In genomic region chr12:4189060-4189447, GRCm38 (mm10) we compare ENCODE assay signal across 8 mouse cellular contexts. TPM values are rescaled to one million over a fixed set of nuclear protein-coding genes. Genes with fewer than 3 reads are reported as not detected.
DNase-seq lines count a peak whose midpoint lies in the region; ATAC-seq and TF ChIP-seq lines count a peak whose summit lies in the region.

No protein-coding gene starts in this region.

- H3K4me1 ChIP-seq in kidney, postnatal 0 days (replicated peaks; ENCODE audit: insufficient read depth, low read length) = peaks cover 20% of the 10 kb centered on the region
- H3K4me1 ChIP-seq in ES-E14 (ENCODE audit: control insufficient read depth in 2 of 2, insufficient read depth in 2 of 2, low read length in 2 of 2, poor library complexity in 1 of 2) = peaks cover 3 to 12% of the 10 kb centered on the region in 2 experiments; a peak in 3 of 4 replicates
- H3K4me1 ChIP-seq in embryonic facial prominence, embryonic 10.5 days = peaks cover 55% of the 10 kb centered on the region

- no peak overlapping the region for H3K27ac ChIP-seq in kidney, postnatal 0 days
- H3K27ac ChIP-seq in ES-E14 (ENCODE audit: insufficient read depth, low read depth, low read length, poor library complexity, severe bottlenecking) = peak overlapping the region; percentile 67; the same call in 1 of the 2 replicates
- peak overlapping the region; percentile 77; the same call in 1 of the 2 replicates for H3K27ac ChIP-seq in embryonic facial prominence, embryonic 10.5 days (replicated peaks)

- no peak overlapping the region for H3K4me3 ChIP-seq in kidney, postnatal 0 days (replicated peaks; ENCODE audit: low read depth, low read length)
- no peak overlapping the region; a peak in 1 of 4 replicates for H3K4me3 ChIP-seq in ES-E14 (ENCODE audit: insufficient read depth in 1 of 2, low read depth in 1 of 2, low read length in 2 of 2, poor library complexity in 1 of 2, severe bottlenecking in 1 of 2)
- H3K4me3 ChIP-seq in embryonic facial prominence, embryonic 10.5 days = no peak overlapping the region

- H3K9me3 ChIP-seq in kidney, postnatal 0 days (replicated peaks; ENCODE audit: low read length) = no peaks in the 10 kb centered on the region
- no peaks in the 10 kb centered on the region for H3K9me3 ChIP-seq in ES-E14 (ENCODE audit: control insufficient read depth, insufficient read depth, low read depth, low read length)
- H3K9me3 ChIP-seq in embryonic facial prominence, embryonic 10.5 days = no peaks in the 10 kb centered on the region

- no peaks in the 10 kb centered on the region for H3K27me3 ChIP-seq in kidney, postnatal 0 days (ENCODE audit: insufficient read depth, low read length)
- no peaks in the 10 kb centered on the region for H3K27me3 ChIP-seq in embryonic facial prominence, embryonic 10.5 days (replicated peaks; ENCODE audit: low read depth, poor library complexity, severe bottlenecking)

- TF ChIP-seq CTCF in kidney, postnatal 0 days (IDR thresholded peaks at IDR 0.05; ENCODE audit: low read depth) = peak; percentile 61

- DNase-seq in kidney, postnatal 0 days (ENCODE audit: low spot score) = peak; percentile 31
- no peak for DNase-seq in kidney, adult 18-20 months
- peak; percentile 59 for DNase-seq in ES-E14 (ENCODE audit: low read depth, low spot score)
- DNase-seq in embryonic facial prominence, embryonic 10.5 days (ENCODE audit: low spot score) = peak; percentile 50
- peak; percentile 65 for DNase-seq in retina, postnatal 1 day
- DNase-seq in cerebellum, adult 8-10 months = no peak
- DNase-seq in natural killer cell, adult 2 months (ENCODE audit: low spot score in 2 of 2) = no peak

- H3K36me3 ChIP-seq in kidney, postnatal 0 days (ENCODE audit: insufficient read depth, low read length) = no peaks in the 10 kb centered on the region
- no peaks in the 10 kb centered on the region for H3K36me3 ChIP-seq in ES-E14 (ENCODE audit: control insufficient read depth, insufficient read depth, low read length, poor library complexity, severe bottlenecking)
- no peaks in the 10 kb centered on the region for H3K36me3 ChIP-seq in embryonic facial prominence, embryonic 10.5 days (replicated peaks)

- WGBS in kidney, postnatal 0 days = 47% methylated on average over 5 of the region's 5 CpGs
- 47% methylated on average over 5 of the region's 5 CpGs for WGBS in embryonic facial prominence, embryonic 10.5 days

- in situ Hi-C loops in ES-E14 (cut with MboI; ENCODE audit: low sequenced_read_pairs in 2 of 2, unreplicated experiment in 2 of 2) = no loop called here

- ATAC-seq in kidney, postnatal 0 days (replicated peaks; ENCODE audit: low FRiP score, low read depth) = no peak
- no peak for ATAC-seq in erythroblast, adult 5-6 weeks (replicated peaks; ENCODE audit: low FRiP score, poor library complexity, severe bottlenecking)

- no peak overlapping the region for H3K4me2 ChIP-seq in kidney, postnatal 0 days (ENCODE audit: low read length)

- no peak overlapping the region for H3K9ac ChIP-seq in kidney, postnatal 0 days (ENCODE audit: low read depth, low read length)
- H3K9ac ChIP-seq in ES-E14 (ENCODE audit: insufficient read depth, low read depth, low read length, poor library complexity, severe bottlenecking) = no peak overlapping the region

TF ChIP-seq in ES-E14, 5 proteins besides CTCF, POLR2A, EP300 and RAD21:
- TF ChIP-seq CHD2 (IDR thresholded peaks at IDR 0.05; ENCODE audit: low read depth, low read length) (no peak), ZC3H11A (IDR thresholded peaks at IDR 0.05; ENCODE audit: borderline replicate concordance, low read depth, low read length) (0 out of 2 replicates have a peak, but pooled peaks have one; percentile 16)

RNA-seq across cellular contexts. Expression of gene Ptrhd1, which starts 44.8 kb away (rescaled TPM):
- 7.4 and 8.1 TPM in 2 replicates for polyA plus RNA-seq in kidney, postnatal 0 days (2015; fragmentation: Nextera tagmentation; extraction: Ambion mirVana)
- 4.6 and 5.8 TPM in 2 replicates for total RNA-seq in ES-E14 (2012; rRNA removed)
- 5.9 and 6.0 TPM in 2 replicates for polyA plus RNA-seq in embryonic facial prominence, embryonic 10.5 days (2016; fragmentation: Nextera tagmentation; extraction: Ambion mirVana)
- total RNA-seq in erythroblast, adult 5-6 weeks (2015; ENCODE audit: low replicate concordance) = 0.42 and 3.7 TPM in 2 replicates
- total RNA-seq in erythroblast, adult 5-6 weeks (2017; ENCODE audit: low replicate concordance) = 1.3 and 1.5 TPM in 2 replicates

RNA-seq across cellular contexts. Expression of gene Cenpo, which starts 45.0 kb away (rescaled TPM):
- polyA plus RNA-seq in kidney, postnatal 0 days (2015; fragmentation: Nextera tagmentation; extraction: Ambion mirVana) = 7.9 and 8.8 TPM in 2 replicates
- 17.6 and 22.0 TPM in 2 replicates for total RNA-seq in ES-E14 (2012; rRNA removed)
- 22.8 and 23.5 TPM in 2 replicates for polyA plus RNA-seq in embryonic facial prominence, embryonic 10.5 days (2016; fragmentation: Nextera tagmentation; extraction: Ambion mirVana)
- 4.8 and 6.3 TPM in 2 replicates for total RNA-seq in erythroblast, adult 5-6 weeks (2015; ENCODE audit: low replicate concordance)
- total RNA-seq in erythroblast, adult 5-6 weeks (2017; ENCODE audit: low replicate concordance) = 13.0 and 22.8 TPM in 2 replicates

RNA-seq across cellular contexts. Expression of gene Adcy3, which starts 56.2 kb away (rescaled TPM):
- polyA plus RNA-seq in kidney, postnatal 0 days (2015; fragmentation: Nextera tagmentation; extraction: Ambion mirVana) = 5.7 and 6.2 TPM in 2 replicates
- total RNA-seq in ES-E14 (2012; rRNA removed) = 14.1 and 28.2 TPM in 2 replicates
- 6.1 and 7.7 TPM in 2 replicates for polyA plus RNA-seq in embryonic facial prominence, embryonic 10.5 days (2016; fragmentation: Nextera tagmentation; extraction: Ambion mirVana)
- total RNA-seq in erythroblast, adult 5-6 weeks (2015; ENCODE audit: low replicate concordance) = 0.38 and 2.3 TPM in 2 replicates
- 0.42 and 5.3 TPM in 2 replicates for total RNA-seq in erythroblast, adult 5-6 weeks (2017; ENCODE audit: low replicate concordance)

Comparison
In these comparisons a context has a peak if more than half of its experiments do, and no peak if none do; other contexts are left out.
1. DNase-seq: peak in kidney, postnatal 0 days (single experiment), ES-E14 (single experiment), embryonic facial prominence, embryonic 10.5 days (single experiment) and retina, postnatal 1 day (single experiment); none in kidney, adult 18-20 months (single experiment), cerebellum, adult 8-10 months (single experiment) and natural killer cell, adult 2 months (0 of 2).